In the genomic region with DNA sequence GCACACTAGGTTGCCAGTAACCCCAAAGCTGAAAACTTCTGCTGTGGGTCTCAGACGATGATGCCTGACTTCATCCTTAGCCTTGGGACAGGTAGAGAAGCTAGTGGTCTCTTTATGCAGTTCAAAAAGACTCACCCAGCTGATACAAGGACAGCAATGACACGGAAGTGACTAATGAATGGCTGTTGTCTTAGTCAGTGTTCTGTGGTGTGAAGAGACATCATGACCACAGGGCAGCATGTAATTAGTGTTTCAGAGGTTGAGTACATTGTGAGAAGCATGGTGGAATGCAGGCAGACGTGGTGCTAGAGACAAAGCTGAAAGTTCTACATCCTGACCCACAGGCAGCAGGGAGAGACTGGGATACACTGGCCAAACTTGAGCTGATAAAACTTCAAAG, we compare ENCODE assay signal across 12 mouse cellular contexts. TPM values are rescaled to one million over a fixed set of nuclear protein-coding genes. Genes with fewer than 3 reads are reported as not detected.
"Had no signal": no experiment of that assay in that cellular context is flagged by ENCODE, and none has a peak within 500 bp of the region (broad histone marks: within the 10 kb centered on the region; RNA-seq: fewer than 3 reads in every experiment).

No protein-coding gene starts in this region.

- H3K9ac ChIP-seq: liver, embryonic 14.5 days had no signal

- DNase-seq: kidney, postnatal 25 days; layer of hippocampus, adult 9-11 months; layer of hippocampus, postnatal 36 days; lung, adult 18-20 months; midbrain, embryonic 14.5 days; thymus, adult 18-20 months; thymus, postnatal 14 days had no signal

- H3K9me3 ChIP-seq: limb, embryonic 12.5 days; midbrain, embryonic 10.5 days; neural tube, embryonic 12.5 days had no signal

- H3K27ac ChIP-seq: limb, embryonic 12.5 days; liver, embryonic 14.5 days; neural tube, embryonic 12.5 days had no signal

- H3K36me3 ChIP-seq: limb, embryonic 12.5 days; midbrain, embryonic 10.5 days; neural tube, embryonic 12.5 days had no signal

RNA-seq across cellular contexts. Expression of gene Catsperd, which starts 39.6 kb away (rescaled TPM):
- total RNA-seq: neutrophil, adult 5-6 weeks had no signal
